Mouse (Mus musculus) ES-Bruce4 (cell line): ENCODE measurements at regions not wholly inside any gene's neighbourhood (a gene's known extent, or its start where the extent isn't known, plus 50 kb on each side); places are given as distances from the start of the nearest gene placed in this dataset.

Experiments used
- CTCF ChIP-seq: IDR thresholded peaks from one replicate; pipeline ENCODE4 v1.8.1; 2011; ENCODE audit warnings: low read depth, low read length
- POLR2A ChIP-seq: IDR thresholded peaks from one replicate; pipeline ENCODE4 v1.8.1; 2011; ENCODE audit warnings: low read length; ENCODE audit not compliant: insufficient read depth

DNA sequence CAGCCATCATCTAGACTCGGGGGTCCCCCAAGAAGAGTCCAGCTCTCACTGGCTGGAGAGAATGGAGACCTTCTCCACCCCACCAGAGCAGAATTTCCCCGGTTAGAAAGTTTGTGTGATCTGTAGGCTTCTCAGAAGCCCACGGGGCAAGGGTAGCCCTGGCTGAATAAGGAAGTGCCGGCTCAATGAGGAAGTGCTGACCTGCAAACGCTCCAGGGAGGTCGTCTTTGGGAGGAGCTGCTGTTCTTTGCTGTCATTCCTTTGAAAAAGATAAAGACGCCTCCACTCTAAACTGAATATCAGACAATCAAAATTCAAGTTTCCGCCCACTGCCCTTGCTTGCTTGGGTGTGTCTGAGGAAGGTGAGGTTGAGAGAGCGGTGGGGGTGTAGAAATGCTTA, 73.0 kb downstream of the Dlk1 start:
- TF ChIP-seq POLR2A (no peak), CTCF (no peak)
